Mouse (Mus musculus) MEL (cell line): ENCODE measurements around the gene Exoc5. TPM values are rescaled to one million over a fixed set of nuclear protein-coding genes. Genes with fewer than 3 reads are reported as not detected.

Experiments
- DNase-seq: peaks from one replicate; pipeline ENCODE4 v3.0.0; 2011; ENCODE audit warnings: low read depth, low spot score
- H3K27ac ChIP-seq: 2 replicates; pipeline ENCODE4 v1.5.1; 2012; ENCODE audit warnings: low read depth, mild to moderate bottlenecking, control low read depth, low read length, moderate library complexity; ENCODE audit not compliant: control insufficient read depth
- H3K27me3 ChIP-seq, 2 experiments: fragments of 150-350 bp in 1 of 2; sonication (generic) in 1 of 2; 2 replicates each; pipeline ENCODE4 v1.6.1; 2012; ENCODE audit warnings: low read length in 2 of 2, mild to moderate bottlenecking in 2 of 2, improper control_type of control experiment in 1 of 2, moderate library complexity in 1 of 2; ENCODE audit not compliant: insufficient read depth in 2 of 2, control insufficient read depth in 1 of 2
- H3K36me3 ChIP-seq, 2 experiments: 2 replicates each; pipeline ENCODE4 v1.6.1; 2012 to 2014; ENCODE audit warnings: low read length in 2 of 2, improper control_type of control experiment in 1 of 2, inconsistent platforms in 1 of 2, mild to moderate bottlenecking in 1 of 2; ENCODE audit not compliant: insufficient read depth in 2 of 2, control insufficient read depth in 1 of 2
- H3K4me1 ChIP-seq, 2 experiments: fragments of 150-350 bp in 1 of 2; sonication (generic) in 1 of 2; 2 replicates each; pipeline ENCODE4 v1.6.1; 2012; ENCODE audit warnings: low read length in 2 of 2, improper control_type of control experiment in 1 of 2, mild to moderate bottlenecking in 1 of 2; ENCODE audit not compliant: insufficient read depth in 2 of 2, control insufficient read depth in 1 of 2
- H3K4me3 ChIP-seq, 2 experiments: fragments of 150-350 bp in 1 of 2; sonication (generic) in 1 of 2; 2 replicates each; pipeline ENCODE4 v1.5.1; 2012; ENCODE audit warnings: low read depth in 2 of 2, low read length in 2 of 2, mild to moderate bottlenecking in 2 of 2, moderate library complexity in 2 of 2, control low read depth in 1 of 2, improper control_type of control experiment in 1 of 2; ENCODE audit not compliant: control insufficient read depth in 1 of 2, insufficient read depth in 1 of 2
- H3K79me2 ChIP-seq: 2 replicates; pipeline ENCODE4 v1.6.1; 2012; ENCODE audit warnings: mild to moderate bottlenecking, low read length, moderate library complexity; ENCODE audit not compliant: control insufficient read depth, poor library complexity, insufficient read depth
- H3K9ac ChIP-seq: 2 replicates; pipeline ENCODE4 v1.6.1; 2012; ENCODE audit warnings: low read depth, mild to moderate bottlenecking, control low read depth, low read length, moderate library complexity; ENCODE audit not compliant: control insufficient read depth, poor library complexity, severe bottlenecking
- H3K9me3 ChIP-seq: fragments of 150-350 bp; sonication (generic); replicated peaks from 2 replicates; pipeline ENCODE4 v1.6.1; 2012; ENCODE audit warnings: mild to moderate bottlenecking, low read length, improper control_type of control experiment, moderate library complexity; ENCODE audit not compliant: insufficient read depth
- BHLHE40 ChIP-seq: IDR thresholded peaks from 2 replicates; pipeline ENCODE4 v1.6.1; 2012; ENCODE audit warnings: low read depth, mild to moderate bottlenecking, inconsistent platforms, low read length, improper control_type of control experiment, borderline replicate concordance
- CTCF ChIP-seq, 3 experiments: IDR thresholded peaks in 2 of 3; conservative IDR thresholded peaks in 1 of 3; 2 replicates each; pipeline ENCODE4 v1.5.1; 2011 to 2012; ENCODE audit warnings: low read length in 3 of 3, low read depth in 2 of 3, mild to moderate bottlenecking in 2 of 3, improper control_type of control experiment in 1 of 3, inconsistent platforms in 1 of 3, mixed read lengths in 1 of 3, moderate library complexity in 1 of 3; ENCODE audit not compliant: control insufficient read depth in 1 of 3, insufficient read depth in 1 of 3, poor library complexity in 1 of 3, severe bottlenecking in 1 of 3
- EP300 ChIP-seq, 2 experiments: IDR thresholded peaks; 2 replicates each; pipeline ENCODE4 v1.6.1; 2011; ENCODE audit warnings: improper control_type of control experiment in 2 of 2, low read length in 2 of 2, low read depth in 1 of 2, mild to moderate bottlenecking in 1 of 2
- ETS1 ChIP-seq: IDR thresholded peaks from 2 replicates; pipeline ENCODE4 v1.6.1; 2012; ENCODE audit warnings: low read depth, mild to moderate bottlenecking, inconsistent platforms, low read length, improper control_type of control experiment, moderate library complexity
- GABPA ChIP-seq: IDR thresholded peaks from 2 replicates; pipeline ENCODE4 v1.6.1; 2012; ENCODE audit warnings: low read depth, mild to moderate bottlenecking, inconsistent platforms, low read length, improper control_type of control experiment, moderate library complexity
- MAFK ChIP-seq: IDR thresholded peaks from 2 replicates; pipeline ENCODE4 v1.6.1; 2011; ENCODE audit warnings: low read depth, mild to moderate bottlenecking, low read length, improper control_type of control experiment, borderline replicate concordance
- MAX ChIP-seq: IDR thresholded peaks from 2 replicates; pipeline ENCODE4 v1.6.1; 2011; ENCODE audit warnings: low read length, improper control_type of control experiment
- MAZ ChIP-seq: IDR thresholded peaks from 2 replicates; pipeline ENCODE4 v1.6.1; 2012; ENCODE audit warnings: low read depth, mild to moderate bottlenecking, inconsistent platforms, low read length, improper control_type of control experiment
- MYC ChIP-seq: IDR thresholded peaks from 2 replicates; pipeline ENCODE4 v1.6.1; 2011; ENCODE audit warnings: low read depth, mild to moderate bottlenecking, low read length, improper control_type of control experiment, moderate library complexity
- POLR2A ChIP-seq, 2 experiments: IDR thresholded peaks; 2 replicates each; pipeline ENCODE4 v1.6.1; 2011 to 2012; ENCODE audit warnings: low read length in 2 of 2, mild to moderate bottlenecking in 2 of 2, control low read depth in 1 of 2, improper control_type of control experiment in 1 of 2, low read depth in 1 of 2, moderate library complexity in 1 of 2; ENCODE audit not compliant: control insufficient read depth in 1 of 2, insufficient read depth in 1 of 2, poor library complexity in 1 of 2
- RAD21 ChIP-seq: IDR thresholded peaks from 2 replicates; pipeline ENCODE4 v1.6.1; 2011; ENCODE audit warnings: mild to moderate bottlenecking, low read depth, low read length, improper control_type of control experiment
- RCOR1 ChIP-seq: IDR thresholded peaks from 2 replicates; pipeline ENCODE4 v1.6.1; 2012; ENCODE audit warnings: low read depth, mild to moderate bottlenecking, inconsistent platforms, low read length, improper control_type of control experiment
- SIN3A ChIP-seq: IDR thresholded peaks from 2 replicates; pipeline ENCODE4 v1.6.1; 2012; ENCODE audit warnings: low read length, improper control_type of control experiment, inconsistent platforms
- SMC3 ChIP-seq: IDR thresholded peaks from 2 replicates; pipeline ENCODE4 v1.6.1; 2011; ENCODE audit warnings: low read depth, low read length, improper control_type of control experiment
- TAL1 ChIP-seq: IDR thresholded peaks from 2 replicates; pipeline ENCODE4 v1.6.1; 2012; ENCODE audit warnings: mild to moderate bottlenecking, inconsistent platforms, low read length, moderate library complexity, mixed read lengths
- TCF12 ChIP-seq: IDR thresholded peaks from 2 replicates; pipeline ENCODE4 v1.6.1; 2014; ENCODE audit warnings: low read depth, mild to moderate bottlenecking, inconsistent platforms, low read length, improper control_type of control experiment, moderate library complexity
- UBTF ChIP-seq: IDR thresholded peaks from 2 replicates; pipeline ENCODE4 v1.6.1; 2012; ENCODE audit warnings: low read depth, mild to moderate bottlenecking, inconsistent platforms, low read length, improper control_type of control experiment, moderate library complexity, borderline replicate concordance; ENCODE audit not compliant: insufficient read depth
- USF1 ChIP-seq: IDR thresholded peaks from 2 replicates; pipeline ENCODE4 v1.6.1; 2014; ENCODE audit warnings: low read depth, mild to moderate bottlenecking, inconsistent platforms, low read length, improper control_type of control experiment, moderate library complexity
- ZMIZ1 ChIP-seq: IDR thresholded peaks from 2 replicates; pipeline ENCODE4 v1.6.1; 2012; ENCODE audit warnings: low read depth, mild to moderate bottlenecking, inconsistent platforms, low read length, improper control_type of control experiment, moderate library complexity
- ZNF384 ChIP-seq: IDR thresholded peaks from 2 replicates; pipeline ENCODE4 v1.6.1; 2012; ENCODE audit warnings: low read depth, mild to moderate bottlenecking, inconsistent platforms, low read length, improper control_type of control experiment
- polyA plus RNA-seq, 2 experiments: library from polyadenylated mRNA; stranded (reverse) in 1 of 2; unstranded in 1 of 2; fragments of >175 nt in 1 of 2; fragments of >200 nt in 1 of 2; gene quantifications; 2 replicates each; pipeline versions ENCODE4 v1.2.1 to v1.2.4; 2012; ENCODE audit warnings: low replicate concordance in 2 of 2, low read depth in 1 of 2; ENCODE audit not compliant: insufficient read length in 2 of 2, insufficient read depth in 1 of 2, missing spikeins in 1 of 2
- total RNA-seq: library from RNA; depleted of rRNA; stranded (reverse); fragments of 300-350 nt; gene quantifications from 2 replicates; pipeline ENCODE4 v1.2.3, GENCODE M21; 2012

Exoc5 gene
- total and polyA plus RNA-seq, 3 experiments, result 23.0 to 56.4 (median 34.9) TPM

GRCm38 (mm10) chr14:49049492-49049891, 17.0 kb downstream of the Exoc5 start (continued):
- TF ChIP-seq MAX, result peak; percentile 73
- TF ChIP-seq MAZ, result no peak
- TF ChIP-seq ZNF384, result no peak
- TF ChIP-seq ETS1, result peak; percentile 37; the same call in 1 of the 2 replicates
- no peak for TF ChIP-seq USF1
- TF ChIP-seq SMC3, result no peak
- no peak for TF ChIP-seq UBTF
- peak; percentile 85 for TF ChIP-seq SIN3A
- TF ChIP-seq GABPA, result no peak
- TF ChIP-seq, all 39 proteins: peak for 10

DNA sequence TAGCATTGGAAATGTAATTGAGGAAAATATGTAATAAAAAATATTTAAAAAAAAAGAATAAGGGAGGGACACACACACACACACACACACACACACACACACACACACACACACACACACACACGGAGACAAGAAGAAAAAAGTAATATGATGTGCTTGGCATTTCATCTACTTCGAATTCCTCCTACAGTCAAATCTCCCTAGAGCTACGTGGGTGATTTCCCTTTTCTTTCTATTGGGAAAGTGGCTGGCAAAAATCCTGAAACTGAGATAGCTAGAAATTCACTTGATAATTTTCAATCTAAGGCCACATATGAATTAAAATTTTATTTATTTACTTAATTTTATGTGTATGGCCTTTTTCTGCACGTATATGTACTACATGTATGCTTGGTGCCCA, 20.8 kb downstream of the Exoc5 start:
- Histone ChIP-seq H3K79me2 (no peaks in the 10 kb centered on the region; the same call in 1 of the 2 replicates), H3K36me3 (peaks cover 10 to 22% of the 10 kb centered on the region in 2 experiments), H3K9me3 (no peaks in the 10 kb centered on the region), H3K4me1 (peaks cover 6 to 9% of the 10 kb centered on the region in 2 experiments; a peak in 3 of 4 replicates), H3K27ac (no peak overlapping the region), H3K27me3 (no peaks in the 10 kb centered on the region), H3K9ac (no peak overlapping the region), H3K4me3 (no peak overlapping the region)
- DNase-seq, result no peak
- TF ChIP-seq MYC (no peak), MAFK (no peak), EP300 (IDR thresholded peaks at IDR 0.05; ENCODE audit: low read depth in 1 of 2, low read length in 2 of 2) (no peak), POLR2A (IDR thresholded peaks at IDR 0.05; ENCODE audit: control insufficient read depth in 1 of 2, insufficient read depth in 1 of 2, low read depth in 1 of 2, low read length in 2 of 2, poor library complexity in 1 of 2) (no peak), RAD21 (no peak), TAL1 (no peak), BHLHE40 (no peak), CTCF (IDR thresholded peaks at IDR 0.05 in 2 of 3, conservative IDR thresholded peaks at IDR 0.05 in 1 of 3; ENCODE audit: control insufficient read depth in 1 of 3, insufficient read depth in 1 of 3, low read depth in 2 of 3, low read length in 3 of 3, poor library complexity in 1 of 3, severe bottlenecking in 1 of 3) (no peak), RCOR1 (no peak), USF1 (no peak)

DNA sequence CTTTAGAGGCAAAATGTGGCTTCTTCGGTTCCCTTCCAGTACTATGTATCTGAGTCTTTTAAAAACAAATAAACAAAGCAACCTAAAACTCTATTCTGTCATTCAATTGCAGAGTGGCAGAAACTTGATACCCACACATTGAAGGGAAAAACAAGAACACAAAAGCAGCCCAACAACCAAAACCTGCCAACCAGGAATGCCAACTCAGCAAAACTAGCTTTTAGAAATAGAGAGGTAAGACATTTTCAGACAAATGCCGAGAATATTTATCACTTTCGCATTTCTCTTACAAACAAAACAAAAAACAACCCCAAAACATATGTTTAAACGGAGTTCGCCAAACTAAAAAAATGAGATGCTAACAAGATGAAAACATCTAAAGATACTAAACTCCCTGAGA, 37.5 kb downstream of the Exoc5 start:
- no peak for DNase-seq

More for the DNA sequence above, 37.5 kb downstream of the Exoc5 start:
- H3K27me3 ChIP-seq, result no peaks in the 10 kb centered on the region
- TF ChIP-seq MAX (no peak), USF1 (no peak), RCOR1 (no peak), TCF12 (no peak), MAFK (peak; percentile 76; the same call in 1 of the 2 replicates), RAD21 (no peak), ZMIZ1 (no peak), BHLHE40 (no peak)
- H3K36me3 ChIP-seq, result peaks cover 2 to 19% of the 10 kb centered on the region in 2 experiments; a peak in 3 of 4 replicates
- no peaks in the 10 kb centered on the region; the same call in 1 of the 2 replicates for H3K79me2 ChIP-seq
- H3K4me3 ChIP-seq, result no peak overlapping the region
- H3K9me3 ChIP-seq, result no peaks in the 10 kb centered on the region
- no peak overlapping the region for H3K9ac ChIP-seq
- no peak overlapping the region for H3K27ac ChIP-seq
- H3K4me1 ChIP-seq, result no peaks in the 10 kb centered on the region
